ENCODE assay signal across 1 mouse cellular context in the genomic region with DNA sequence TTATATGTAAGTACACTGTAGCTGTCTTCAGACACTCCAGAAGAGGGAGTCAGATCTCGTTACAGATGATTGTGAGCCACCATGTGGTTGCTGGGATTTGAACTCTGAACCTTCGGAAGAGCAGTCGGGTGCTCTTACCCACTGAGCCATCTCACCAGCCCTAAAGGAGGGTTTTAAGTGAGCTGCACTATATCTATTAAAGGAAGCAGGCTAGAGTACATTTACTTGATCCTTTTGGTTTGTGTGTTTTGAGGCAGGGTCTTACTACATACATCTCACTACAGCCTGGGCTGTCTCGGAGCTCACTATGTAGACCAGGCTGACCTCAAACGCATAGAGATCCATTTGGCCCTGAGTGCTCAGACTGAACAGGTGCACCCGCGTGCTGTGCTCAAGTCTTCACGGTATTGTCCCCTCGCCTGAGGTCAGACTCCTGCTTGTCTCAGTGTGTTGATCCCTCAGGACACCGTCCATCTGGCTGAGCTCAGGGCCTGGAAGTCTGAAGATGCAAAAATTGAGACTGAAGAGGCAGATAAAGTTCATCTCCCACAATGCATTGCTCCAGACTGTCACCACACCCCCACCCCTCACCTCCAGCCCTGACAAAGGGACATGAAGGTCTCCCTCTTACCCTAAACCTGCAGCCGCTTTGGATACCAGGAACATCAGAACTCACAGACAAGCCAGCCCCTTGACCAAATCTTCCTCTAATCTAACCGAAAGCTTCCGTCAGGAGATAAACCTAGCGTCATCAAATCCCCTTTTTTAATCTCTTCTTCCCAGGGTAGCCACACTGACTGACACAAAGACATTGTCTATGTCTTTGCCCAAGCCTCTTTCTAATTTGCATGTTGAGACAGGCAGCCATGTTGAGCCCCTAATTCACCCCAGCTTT.
TF ChIP-seq lines count a peak whose summit lies in the region.

No protein-coding gene starts in this region.

TF ChIP-seq in MEL, 35 proteins besides CTCF, POLR2A, EP300 and RAD21:
- peak; percentile 73 for TF ChIP-seq SIN3A (IDR thresholded peaks at IDR 0.05; ENCODE audit: low read length)
- no peak for TF ChIP-seq USF1 (IDR thresholded peaks at IDR 0.05; ENCODE audit: low read depth, low read length)
- TF ChIP-seq ZNF384 (IDR thresholded peaks at IDR 0.05; ENCODE audit: low read depth, low read length), result no peak
- TF ChIP-seq POLR2AphosphoS5 (IDR thresholded peaks at IDR 0.05; ENCODE audit: borderline replicate concordance, low read depth, low read length), result no peak
- TF ChIP-seq TAL1 (IDR thresholded peaks at IDR 0.05; ENCODE audit: low read length), result peak; percentile 49
- peak; percentile 88 for TF ChIP-seq RCOR1 (IDR thresholded peaks at IDR 0.05; ENCODE audit: low read depth, low read length)
- peak; percentile 80 for TF ChIP-seq MYB (IDR thresholded peaks at IDR 0.05; ENCODE audit: low read depth, low read length)
- no peak for TF ChIP-seq HCFC1 (IDR thresholded peaks at IDR 0.05; ENCODE audit: low read depth, low read length)
- TF ChIP-seq USF2 (IDR thresholded peaks at IDR 0.05; ENCODE audit: borderline replicate concordance in 1 of 2, insufficient read depth in 1 of 2, low read depth in 1 of 2, low read length in 2 of 2), result no peak
- TF ChIP-seq NRF1 (IDR thresholded peaks at IDR 0.05; ENCODE audit: insufficient read depth, low read depth, low read length, poor library complexity, severe bottlenecking), result no peak
- TF ChIP-seq TBP (IDR thresholded peaks at IDR 0.05; ENCODE audit: low read depth, low read length), result peak; percentile 94
- no peak for TF ChIP-seq JUND (IDR thresholded peaks at IDR 0.05; ENCODE audit: low read depth, low read length)
- peak; percentile 83 for TF ChIP-seq ETS1 (IDR thresholded peaks at IDR 0.05; ENCODE audit: low read depth, low read length)
- no peak for TF ChIP-seq NELFE (IDR thresholded peaks at IDR 0.05; ENCODE audit: low read depth, low read length)
- TF ChIP-seq TCF12 (IDR thresholded peaks at IDR 0.05; ENCODE audit: low read depth, low read length), result peak; percentile 86
- TF ChIP-seq UBTF (IDR thresholded peaks at IDR 0.05; ENCODE audit: borderline replicate concordance, insufficient read depth, low read depth, low read length), result no peak
- TF ChIP-seq GABPA (IDR thresholded peaks at IDR 0.05; ENCODE audit: low read depth, low read length), result no peak
- TF ChIP-seq ZC3H11A (IDR thresholded peaks at IDR 0.05; ENCODE audit: low read depth, low read length), result no peak
- no peak for TF ChIP-seq MAZ (IDR thresholded peaks at IDR 0.05; ENCODE audit: low read depth, low read length)
- TF ChIP-seq GATA1 (IDR thresholded peaks at IDR 0.05; ENCODE audit: low read depth, low read length), result peak; percentile 82
- peak; percentile 66; the same call in 1 of the 2 replicates for TF ChIP-seq BHLHE40 (IDR thresholded peaks at IDR 0.05; ENCODE audit: borderline replicate concordance, low read depth, low read length)
- peak; percentile 60; the same call in 1 of the 2 replicates for TF ChIP-seq MXI1 (IDR thresholded peaks at IDR 0.05; ENCODE audit: low read depth, low read length)
- no peak for TF ChIP-seq KAT2A (conservative IDR thresholded peaks at IDR 0.05; ENCODE audit: low read depth, low read length)
- no peak for TF ChIP-seq MEF2A (IDR thresholded peaks at IDR 0.05; ENCODE audit: extremely low read depth, insufficient replicate concordance, low read depth, low read length, poor library complexity, severe bottlenecking)
- peak; percentile 12; the same call in 1 of the 2 replicates for TF ChIP-seq MAFK (IDR thresholded peaks at IDR 0.05; ENCODE audit: borderline replicate concordance, low read depth, low read length)
